Mouse (Mus musculus): ENCODE data around the gene Kdsr.

DNA sequence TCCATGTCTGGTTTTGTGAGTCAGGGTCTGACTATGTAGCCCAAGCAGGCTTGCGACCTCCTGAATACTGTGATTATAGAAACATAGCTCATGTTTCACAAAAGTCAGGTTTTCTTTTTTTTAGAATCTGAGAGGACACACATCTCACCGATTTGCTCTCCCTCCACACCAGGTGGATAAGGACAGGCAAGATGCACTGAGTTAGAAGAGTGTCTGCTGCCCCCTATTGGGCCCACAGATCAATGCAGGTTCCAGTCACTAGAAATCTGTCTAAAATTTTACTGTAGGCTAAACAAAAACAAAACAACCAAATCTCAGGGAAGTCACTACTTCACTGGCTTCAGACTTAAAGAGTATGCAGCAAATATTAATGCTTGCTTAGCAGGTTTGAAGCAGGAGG lies 23.9 kb downstream of the Kdsr start:
- TF ChIP-seq CTCF (IDR thresholded peaks at IDR 0.05 in 2 of 3, conservative IDR thresholded peaks at IDR 0.05 in 1 of 3; ENCODE audit: control insufficient read depth in 1 of 3, insufficient read depth in 1 of 3, low read depth in 2 of 3, low read length in 3 of 3, poor library complexity in 1 of 3, severe bottlenecking in 1 of 3) (peak; percentile 87 to 99 (median 91)), POLR2A (IDR thresholded peaks at IDR 0.05; ENCODE audit: control insufficient read depth in 1 of 2, insufficient read depth in 1 of 2, low read depth in 1 of 2, low read length in 2 of 2, poor library complexity in 1 of 2) (no peak), MAFK (IDR thresholded peaks at IDR 0.05; ENCODE audit: borderline replicate concordance, low read depth, low read length) (no peak), EP300 (IDR thresholded peaks at IDR 0.05; ENCODE audit: low read depth in 1 of 2, low read length in 2 of 2) (no peak), UBTF (IDR thresholded peaks at IDR 0.05; ENCODE audit: borderline replicate concordance, insufficient read depth, low read depth, low read length) (no peak), USF1 (IDR thresholded peaks at IDR 0.05; ENCODE audit: low read depth, low read length) (no peak), KAT2A (conservative IDR thresholded peaks at IDR 0.05; ENCODE audit: low read depth, low read length) (no peak), MAZ (IDR thresholded peaks at IDR 0.05; ENCODE audit: low read depth, low read length) (no peak), MAX (IDR thresholded peaks at IDR 0.05; ENCODE audit: low read length) (no peak)

Data from MEL (cell line).